Mouse (Mus musculus): ENCODE measurements around the gene Txndc15. TPM values are rescaled to one million over a fixed set of nuclear protein-coding genes. Genes with fewer than 3 reads are reported as not detected.

Gene Txndc15
- total and polyA plus RNA-seq, 2 experiments from 2014 or later: 93.4 to 137 TPM

GRCm38 (mm10) chr13:55760576-55760975 lies 46.1 kb downstream of the Txndc15 start:
- no peak overlapping the region for H3K27ac ChIP-seq (ENCODE audit: low read depth, low read length)
- H3K4me3 ChIP-seq (ENCODE audit: low read depth, low read length): no peak overlapping the region
- DNase-seq (ENCODE audit: low spot score) (no peak), ATAC-seq (ENCODE audit: low FRiP score) (no peak)
- H3K9me3 ChIP-seq (ENCODE audit: low read length): no peaks in the 10 kb centered on the region
- WGBS: 44% methylated on average over 10 of the region's 10 CpGs
- H3K27me3 ChIP-seq (ENCODE audit: insufficient read depth, low read length): no peaks in the 10 kb centered on the region
- TF ChIP-seq CTCF (IDR thresholded peaks at IDR 0.05): no peak
- no peaks in the 10 kb centered on the region for H3K36me3 ChIP-seq (ENCODE audit: insufficient read depth, low read length)
- H3K9ac ChIP-seq (replicated peaks; ENCODE audit: low read length, poor library complexity, severe bottlenecking): no peak overlapping the region
- no peak overlapping the region for H3K4me2 ChIP-seq (ENCODE audit: low read depth, low read length, poor library complexity, severe bottlenecking)
- H3K4me1 ChIP-seq (ENCODE audit: insufficient read depth, low read length): no peaks in the 10 kb centered on the region

- TF ChIP-seq CTCF (IDR thresholded peaks at IDR 0.05): no peak
- ATAC-seq (ENCODE audit: low FRiP score) (no peak), DNase-seq (ENCODE audit: low spot score) (no peak)
- Histone ChIP-seq H3K4me1 (ENCODE audit: insufficient read depth, low read length) (no peaks in the 10 kb centered on the region), H3K4me3 (ENCODE audit: low read depth, low read length) (no peak overlapping the region), H3K9me3 (ENCODE audit: low read length) (no peaks in the 10 kb centered on the region), H3K27me3 (ENCODE audit: insufficient read depth, low read length) (no peaks in the 10 kb centered on the region), H3K27ac (ENCODE audit: low read depth, low read length) (no peak overlapping the region), H3K4me2 (ENCODE audit: low read depth, low read length, poor library complexity, severe bottlenecking) (no peak overlapping the region), H3K36me3 (ENCODE audit: insufficient read depth, low read length) (no peaks in the 10 kb centered on the region), H3K9ac (replicated peaks; ENCODE audit: low read length, poor library complexity, severe bottlenecking) (no peak overlapping the region)
- 80% methylated on average over 10 of the region's 10 CpGs for WGBS
Observed at GRCm38 (mm10) chr13:55761486-55761885, 47.0 kb downstream of the Txndc15 start.

GRCm38 (mm10) chr13:55774352-55774751 lies 59.9 kb downstream of the Txndc15 start:
- WGBS: 85% methylated on average over 7 of the region's 7 CpGs
- Histone ChIP-seq H3K4me2 (ENCODE audit: low read depth, low read length, poor library complexity, severe bottlenecking) (no peak overlapping the region), H3K4me3 (ENCODE audit: low read depth, low read length) (no peak overlapping the region), H3K9me3 (ENCODE audit: low read length) (no peaks in the 10 kb centered on the region), H3K36me3 (ENCODE audit: insufficient read depth, low read length) (no peaks in the 10 kb centered on the region), H3K27ac (ENCODE audit: low read depth, low read length) (no peak overlapping the region), H3K9ac (replicated peaks; ENCODE audit: low read length, poor library complexity, severe bottlenecking) (no peak overlapping the region), H3K27me3 (ENCODE audit: insufficient read depth, low read length) (no peaks in the 10 kb centered on the region), H3K4me1 (ENCODE audit: insufficient read depth, low read length) (no peaks in the 10 kb centered on the region)
- ATAC-seq (ENCODE audit: low FRiP score): no peak
- TF ChIP-seq CTCF (IDR thresholded peaks at IDR 0.05): no peak
- DNase-seq (ENCODE audit: low spot score): no peak

GRCm38 (mm10) chr13:55775056-55775455 lies 60.6 kb downstream of the Txndc15 start:
- TF ChIP-seq CTCF (IDR thresholded peaks at IDR 0.05): no peak
- no peak for DNase-seq (ENCODE audit: low spot score)
- H3K36me3 ChIP-seq (ENCODE audit: insufficient read depth, low read length): no peaks in the 10 kb centered on the region
- ATAC-seq (ENCODE audit: low FRiP score): no peak
- H3K9ac ChIP-seq (replicated peaks; ENCODE audit: low read length, poor library complexity, severe bottlenecking): no peak overlapping the region
- H3K4me1 ChIP-seq (ENCODE audit: insufficient read depth, low read length): no peaks in the 10 kb centered on the region
- H3K4me3 ChIP-seq (ENCODE audit: low read depth, low read length): no peak overlapping the region
- H3K4me2 ChIP-seq (ENCODE audit: low read depth, low read length, poor library complexity, severe bottlenecking): no peak overlapping the region
- no peak overlapping the region for H3K27ac ChIP-seq (ENCODE audit: low read depth, low read length)
- WGBS: 75% methylated on average over 11 of the region's 11 CpGs
- no peaks in the 10 kb centered on the region for H3K9me3 ChIP-seq (ENCODE audit: low read length)
- no peaks in the 10 kb centered on the region for H3K27me3 ChIP-seq (ENCODE audit: insufficient read depth, low read length)

Other genes starting within 250 kb of the Txndc15 start
- 498 and 510 TPM in 2 replicates for gene Dbn1, start 226.5 kb upstream of the Txndc15 start, total RNA-seq (2014; rRNA removed)
- gene Dbn1, start 226.5 kb upstream of the Txndc15 start, polyA plus RNA-seq (2015; fragmentation: Nextera tagmentation; extraction: Ambion mirVana): 482 and 484 TPM in 2 replicates
- gene Pdlim7, start 201.0 kb upstream of the Txndc15 start, total RNA-seq (2014; rRNA removed): 32.3 and 41.3 TPM in 2 replicates
- gene Pdlim7, start 201.0 kb upstream of the Txndc15 start, polyA plus RNA-seq (2015; fragmentation: Nextera tagmentation; extraction: Ambion mirVana): 153 and 171 TPM in 2 replicates
- 3.0 and 4.5 TPM in 2 replicates for gene Dok3, start 185.4 kb upstream of the Txndc15 start, total RNA-seq (2014; rRNA removed)
- 1.4 and 1.6 TPM in 2 replicates for gene Dok3, start 185.4 kb upstream of the Txndc15 start, polyA plus RNA-seq (2015; fragmentation: Nextera tagmentation; extraction: Ambion mirVana)
- 51.9 and 58.9 TPM in 2 replicates for gene Ddx41, start 178.0 kb upstream of the Txndc15 start, total RNA-seq (2014; rRNA removed)
- gene Ddx41, start 178.0 kb upstream of the Txndc15 start, polyA plus RNA-seq (2015; fragmentation: Nextera tagmentation; extraction: Ambion mirVana): 45.4 and 49.1 TPM in 2 replicates
- 73.9 and 90.6 TPM in 2 replicates for gene Fam193b, start 143.5 kb upstream of the Txndc15 start, total RNA-seq (2014; rRNA removed)
- 42.7 and 43.5 TPM in 2 replicates for gene Fam193b, start 143.5 kb upstream of the Txndc15 start, polyA plus RNA-seq (2015; fragmentation: Nextera tagmentation; extraction: Ambion mirVana)
- gene Tmed9, start 140.9 kb upstream of the Txndc15 start, total RNA-seq (2014; rRNA removed): 57.6 and 62.5 TPM in 2 replicates
- gene Tmed9, start 140.9 kb upstream of the Txndc15 start, polyA plus RNA-seq (2015; fragmentation: Nextera tagmentation; extraction: Ambion mirVana): 101 and 102 TPM in 2 replicates
- 62.6 and 67.7 TPM in 2 replicates for gene B4galt7, start 114.8 kb upstream of the Txndc15 start, total RNA-seq (2014; rRNA removed)
- 50.1 and 55.1 TPM in 2 replicates for gene B4galt7, start 114.8 kb upstream of the Txndc15 start, polyA plus RNA-seq (2015; fragmentation: Nextera tagmentation; extraction: Ambion mirVana)
- gene Caml, start 91.6 kb upstream of the Txndc15 start, total RNA-seq (2014; rRNA removed): 90.6 and 101 TPM in 2 replicates
- gene Caml, start 91.6 kb upstream of the Txndc15 start, polyA plus RNA-seq (2015; fragmentation: Nextera tagmentation; extraction: Ambion mirVana): 113 and 114 TPM in 2 replicates
- 22.3 and 29.8 TPM in 2 replicates for gene Ddx46, start 79.6 kb upstream of the Txndc15 start, total RNA-seq (2014; rRNA removed)
- 20.4 and 21.9 TPM in 2 replicates for gene Ddx46, start 79.6 kb upstream of the Txndc15 start, polyA plus RNA-seq (2015; fragmentation: Nextera tagmentation; extraction: Ambion mirVana)
- gene B230219D22Rik, start 21.5 kb upstream of the Txndc15 start, total RNA-seq (2014; rRNA removed): 164 and 177 TPM in 2 replicates
- gene B230219D22Rik, start 21.5 kb upstream of the Txndc15 start, polyA plus RNA-seq (2015; fragmentation: Nextera tagmentation; extraction: Ambion mirVana): 58.4 and 62.8 TPM in 2 replicates
- gene Pcbd2, start 12.7 kb downstream of the Txndc15 start, total RNA-seq (2014; rRNA removed): 7.2 and 8.6 TPM in 2 replicates
- gene Pcbd2, start 12.7 kb downstream of the Txndc15 start, polyA plus RNA-seq (2015; fragmentation: Nextera tagmentation; extraction: Ambion mirVana): 28.2 and 30.6 TPM in 2 replicates
- not detected in 2 replicates for gene Catsper3, start 69.9 kb downstream of the Txndc15 start, total RNA-seq (2014; rRNA removed)
- 0.29 and 0.30 TPM in 2 replicates for gene Catsper3, start 69.9 kb downstream of the Txndc15 start, polyA plus RNA-seq (2015; fragmentation: Nextera tagmentation; extraction: Ambion mirVana)
- gene Pitx1, start 121.5 kb downstream of the Txndc15 start, total RNA-seq (2014; rRNA removed): 1.9 and 3.3 TPM in 2 replicates
- gene Pitx1, start 121.5 kb downstream of the Txndc15 start, polyA plus RNA-seq (2015; fragmentation: Nextera tagmentation; extraction: Ambion mirVana): 2.2 and 2.7 TPM in 2 replicates